Mouse (Mus musculus) E14TG2a.4 (cell line): ENCODE data around the gene Tmem170b.

Experiments used
- CTCF ChIP-seq: conservative IDR thresholded peaks from 2 replicates; pipeline ENCODE4 v1.5.1; 2014; ENCODE audit warnings: low read length
- NANOG ChIP-seq: IDR thresholded peaks from 2 replicates; pipeline ENCODE4 v1.6.1; 2014; ENCODE audit warnings: borderline replicate concordance, low read length, mixed read lengths
- POU5F1 ChIP-seq: IDR thresholded peaks from 2 replicates; pipeline ENCODE4 v1.6.1; 2014; ENCODE audit warnings: low read length, borderline replicate concordance

DNA sequence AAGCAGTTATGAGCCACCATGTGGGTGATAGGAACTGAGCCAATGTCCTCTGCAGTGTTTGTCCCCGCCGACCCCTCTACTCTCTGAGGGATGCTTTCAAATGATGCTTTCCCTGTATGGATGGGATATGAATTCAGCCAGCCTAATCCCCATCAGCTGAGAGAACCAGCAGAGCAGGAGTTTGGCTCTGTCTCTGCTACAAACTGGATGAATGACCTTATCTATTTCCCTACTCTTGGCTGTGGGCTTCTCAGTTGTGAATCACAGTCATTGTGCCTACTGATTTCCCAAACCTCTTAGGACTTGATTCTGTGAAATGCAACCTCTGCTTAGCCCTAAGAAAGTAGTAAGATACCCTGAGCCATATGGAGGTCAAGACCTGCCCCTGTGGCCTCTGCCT is 64.2 kb downstream of the Tmem170b start:
- TF ChIP-seq CTCF, result no peak
- no peak for TF ChIP-seq POU5F1
- no peak for TF ChIP-seq NANOG
